Mouse (Mus musculus) E14TG2a.4 (cell line): ENCODE results near the gene Elf1.

Experiments used
- CTCF ChIP-seq: conservative IDR thresholded peaks from 2 replicates; pipeline ENCODE4 v1.5.1; 2014; ENCODE audit warnings: low read length
- POU5F1 ChIP-seq: IDR thresholded peaks from 2 replicates; pipeline ENCODE4 v1.6.1; 2014; ENCODE audit warnings: low read length, borderline replicate concordance

DNA sequence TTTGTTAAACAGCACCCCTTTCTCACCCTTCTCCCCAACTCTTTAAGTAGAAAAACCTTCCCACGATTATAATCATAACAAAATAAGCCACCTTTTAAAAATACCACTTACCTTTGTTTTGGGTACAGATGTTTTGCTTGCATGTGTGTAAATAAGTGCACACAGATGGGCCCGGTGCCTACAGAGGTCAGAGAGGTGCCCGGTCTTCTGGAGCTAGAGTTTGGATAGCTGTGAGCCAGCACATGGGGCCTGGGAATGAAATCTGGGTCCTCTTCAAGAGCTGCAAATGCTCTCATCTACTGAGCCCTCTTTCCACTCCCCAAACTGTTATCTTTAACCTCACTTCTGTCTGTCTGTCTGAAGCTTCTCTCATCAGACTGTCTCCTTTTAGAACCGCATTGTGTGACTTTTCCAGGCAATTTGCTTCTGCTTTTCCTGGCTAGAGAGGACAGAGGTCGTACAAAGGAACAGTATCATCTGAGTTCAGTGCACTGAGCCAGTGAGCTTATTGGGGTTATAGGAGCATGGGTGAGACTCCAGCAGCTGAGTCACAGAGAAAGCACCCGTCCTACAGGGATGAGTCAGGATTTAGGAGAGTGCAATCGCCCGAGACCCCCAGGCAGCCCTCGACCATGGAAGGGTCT lies 27.8 kb downstream of the Elf1 start:
- no peak for TF ChIP-seq POU5F1
- no peak for TF ChIP-seq CTCF
